In genomic region chr2:173380341-173380761, GRCm38 (mm10) we compare ENCODE assay signal across 13 mouse cellular contexts.
A peak's percentile ranks its signal among the peaks of the same experiment; 100 is the strongest.
DNase-seq lines count a peak whose midpoint lies in the region; ATAC-seq lines count a peak whose summit lies in the region.
"Had no signal": no experiment of that assay in that cellular context is flagged by ENCODE, and none has a peak within 500 bp of the region (broad histone marks: within the 10 kb centered on the region; RNA-seq: fewer than 3 reads in every experiment).

No protein-coding gene starts in this region.

- H3K4me2 ChIP-seq in embryonic facial prominence, embryonic 12.5 days (replicated peaks) = no peak overlapping the region

- peak; percentile 25 to 30 for DNase-seq in heart, postnatal 10 days
- no peak for DNase-seq in heart, adult 9 months (ENCODE audit: low spot score in 2 of 2)
- DNase-seq in 416B (ENCODE audit: low read depth) = peak; percentile 71
- DNase-seq in kidney, postnatal 10 days = peak; percentile 41
- DNase-seq in urinary bladder, postnatal 10 days (ENCODE audit: low spot score) = no peak
- no peak for DNase-seq in natural killer cell, adult 2 months (ENCODE audit: low spot score in 2 of 2)
- DNase-seq in adrenal gland, postnatal 25 days = no peak
- DNase-seq: cerebellum, postnatal 14 days; gastrocnemius, postnatal 14 days; lung, postnatal 14 days had no signal

- H3K27ac ChIP-seq in embryonic facial prominence, embryonic 12.5 days = peak overlapping the region; percentile 52; the same call in 1 of the 2 replicates
- H3K27ac ChIP-seq: hindbrain, postnatal 0 days had no signal

- H3K27me3 ChIP-seq in embryonic facial prominence, embryonic 12.5 days = no peaks in the 10 kb centered on the region

- H3K4me1 ChIP-seq in embryonic facial prominence, embryonic 12.5 days = peaks cover 14% of the 10 kb centered on the region

- intact Hi-C loops in heart, postnatal 10 days (cut with DNase I) = loop anchor here (2.0 kb wide), 1 partner anchor 42 kb away; no protein-coding TSS in a partner anchor

- no peak overlapping the region for H3K4me3 ChIP-seq in embryonic facial prominence, embryonic 12.5 days
- H3K4me3 ChIP-seq: myocyte had no signal

- no peaks in the 10 kb centered on the region for H3K9me3 ChIP-seq in embryonic facial prominence, embryonic 12.5 days

- 42% methylated on average over 3 of the region's 3 CpGs for WGBS in embryonic facial prominence, embryonic 12.5 days

- ATAC-seq in embryonic facial prominence, embryonic 12.5 days (ENCODE audit: insufficient number of reproducible peaks, insufficient read depth, low FRiP score, low TSS enrichment) = no peak
- ATAC-seq: hindbrain, postnatal 0 days had no signal

- no peak overlapping the region for H3K9ac ChIP-seq in embryonic facial prominence, embryonic 12.5 days

- no peaks in the 10 kb centered on the region for H3K36me3 ChIP-seq in embryonic facial prominence, embryonic 12.5 days

Comparison
In these comparisons a context has a peak if more than half of its experiments do, and no peak if none do; other contexts are left out.
1. DNase-seq: peak in heart, postnatal 10 days (2 of 2), 416B (single experiment) and kidney, postnatal 10 days (single experiment); none in heart, adult 9 months (0 of 2), urinary bladder, postnatal 10 days (single experiment), natural killer cell, adult 2 months (0 of 2) and adrenal gland, postnatal 25 days (single experiment).